Mouse (Mus musculus) mouse embryonic stem cell (cell line): ENCODE results near the gene Ltk.

Source experiments
- in situ Hi-C, 2 experiments: fragments of 300-500 bp; cut with MboI; formaldehyde crosslinking; loops; 1 replicate in 1 of 2; 3 replicates in 1 of 2; pipeline ENCODE4 v1.14.3; 2019 to 2020; ENCODE audit warnings: low sequenced_read_pairs in 2 of 2, low pct_unique_long_range_greater_than_20kb in 1 of 2, mixed read lengths in 1 of 2; ENCODE audit not compliant: unreplicated experiment in 1 of 2

The Ltk gene

GRCm38 (mm10) chr2:119760251-119760650 lies at the start of gene Ltk:
Gene Ltk, minus strand, starts transcription at chr2:119760431.
- in situ Hi-C loops = no loop called here

- in situ Hi-C loops = no loop called here
Observed at GRCm38 (mm10) chr2:119808881-119809280, 48.6 kb upstream of the Ltk start.

GRCm38 (mm10) chr2:119808438-119808837 lies 48.2 kb upstream of the Ltk start:
- in situ Hi-C loops = no loop called here

- in situ Hi-C loops = no loop called here
Observed at GRCm38 (mm10) chr2:119805536-119805935, 45.3 kb upstream of the Ltk start.

- in situ Hi-C loops = no loop called here
Observed at GRCm38 (mm10) chr2:119804776-119805175, 44.5 kb upstream of the Ltk start.

GRCm38 (mm10) chr2:119804275-119804628 lies 44.0 kb upstream of the Ltk start:
- in situ Hi-C loops = no loop called here

GRCm38 (mm10) chr2:119803618-119804274 lies 43.5 kb upstream of the Ltk start:
- in situ Hi-C loops = no loop called here

- in situ Hi-C loops = no loop called here
Observed at GRCm38 (mm10) chr2:119802767-119803617, 42.8 kb upstream of the Ltk start.

- in situ Hi-C loops = no loop called here
Observed at GRCm38 (mm10) chr2:119800876-119801846, 40.9 kb upstream of the Ltk start.

GRCm38 (mm10) chr2:119799961-119800550 lies 39.8 kb upstream of the Ltk start:
- in situ Hi-C loops = no loop called here

GRCm38 (mm10) chr2:119799181-119799960 lies 39.1 kb upstream of the Ltk start:
- in situ Hi-C loops = no loop called here

- in situ Hi-C loops = no loop called here
Observed at GRCm38 (mm10) chr2:119798246-119798927, 38.2 kb upstream of the Ltk start.

- in situ Hi-C loops = no loop called here
Observed at GRCm38 (mm10) chr2:119797279-119797783, 37.1 kb upstream of the Ltk start, which contains the start of gene Tyro3. Gene Tyro3, plus strand, starts transcription at chr2:119797733.

- in situ Hi-C loops = no loop called here
Observed at GRCm38 (mm10) chr2:119789996-119790395, 29.8 kb upstream of the Ltk start.

GRCm38 (mm10) chr2:119787206-119787883 lies 27.1 kb upstream of the Ltk start, which contains the start of gene Rpap1:
Gene Rpap1, minus strand, starts transcription at chr2:119787537.
- in situ Hi-C loops = no loop called here

- in situ Hi-C loops = no loop called here
Observed at GRCm38 (mm10) chr2:119767246-119767645, 7.0 kb upstream of the Ltk start.
